In the genomic region with DNA sequence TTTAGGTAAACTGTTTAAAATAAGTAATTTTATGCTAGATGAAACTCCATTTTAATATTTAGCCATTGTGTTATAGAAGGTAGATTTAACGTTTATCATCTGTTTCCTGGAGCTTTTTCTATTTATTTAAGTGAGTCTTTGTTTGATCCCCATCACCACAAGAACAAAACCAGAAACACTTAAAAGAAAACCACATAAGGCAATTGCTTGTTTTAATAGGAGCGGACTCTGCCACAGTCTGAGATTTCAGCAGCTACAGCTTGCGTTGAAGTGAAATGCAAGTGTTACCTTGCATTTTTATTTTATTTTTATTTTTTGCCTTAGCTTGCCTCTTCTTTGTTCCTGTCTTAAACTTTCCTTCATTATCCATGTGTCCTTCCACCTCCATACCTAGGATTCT, we compare ENCODE assay signal across 14 mouse cellular contexts. TPM values are rescaled to one million over a fixed set of nuclear protein-coding genes. Genes with fewer than 3 reads are reported as not detected.
A peak's percentile ranks its signal among the peaks of the same experiment; 100 is the strongest.
DNase-seq lines count a peak whose midpoint lies in the region; ATAC-seq and TF ChIP-seq lines count a peak whose summit lies in the region.
"Had no signal": no experiment of that assay in that cellular context is flagged by ENCODE, and none has a peak within 500 bp of the region (broad histone marks: within the 10 kb centered on the region; RNA-seq: fewer than 3 reads in every experiment).

No protein-coding gene starts in this region.

- H3K9ac ChIP-seq in limb, embryonic 11.5 days (ENCODE audit: low read length): no peak overlapping the region
- no peak overlapping the region for H3K9ac ChIP-seq in forebrain, embryonic 13.5 days
- no peak overlapping the region for H3K9ac ChIP-seq in hindbrain, embryonic 16.5 days (ENCODE audit: low read depth, low read length)
- H3K9ac ChIP-seq: lung, embryonic 14.5 days had no signal

- H3K4me2 ChIP-seq in limb, embryonic 11.5 days (ENCODE audit: low read depth, severe bottlenecking): no peak overlapping the region
- H3K4me2 ChIP-seq in forebrain, embryonic 13.5 days: no peak overlapping the region
- no peak overlapping the region for H3K4me2 ChIP-seq in hindbrain, embryonic 16.5 days (ENCODE audit: low read length)
- H3K4me2 ChIP-seq: lung, embryonic 14.5 days had no signal

- no peak for ATAC-seq in limb, embryonic 11.5 days (ENCODE audit: insufficient number of reproducible peaks, low FRiP score, low TSS enrichment, low read depth)
- ATAC-seq in forebrain, embryonic 13.5 days: no peak
- ATAC-seq in hindbrain, embryonic 16.5 days: no peak

- H3K9me3 ChIP-seq in limb, embryonic 11.5 days (ENCODE audit: control insufficient read depth, low read length): no peaks in the 10 kb centered on the region
- H3K9me3 ChIP-seq in limb, embryonic 10.5 days (replicated peaks): no peaks in the 10 kb centered on the region
- no peaks in the 10 kb centered on the region for H3K9me3 ChIP-seq in forebrain, embryonic 13.5 days (replicated peaks)
- H3K9me3 ChIP-seq in hindbrain, embryonic 16.5 days (ENCODE audit: control insufficient read depth, low read length): no peaks in the 10 kb centered on the region

- TF ChIP-seq POLR2A in olfactory bulb, adult 2 months (IDR thresholded peaks at IDR 0.05; ENCODE audit: insufficient read depth, low read depth, low read length): no peak

- no peaks in the 10 kb centered on the region for H3K27me3 ChIP-seq in limb, embryonic 11.5 days (ENCODE audit: control insufficient read depth, insufficient read depth, low read length)
- no peaks in the 10 kb centered on the region for H3K27me3 ChIP-seq in limb, embryonic 10.5 days (ENCODE audit: low read depth, poor library complexity, severe bottlenecking)
- no peaks in the 10 kb centered on the region for H3K27me3 ChIP-seq in forebrain, embryonic 13.5 days
- no peaks in the 10 kb centered on the region for H3K27me3 ChIP-seq in hindbrain, embryonic 16.5 days (replicated peaks; ENCODE audit: control insufficient read depth, insufficient read depth, low read length)

- no peaks in the 10 kb centered on the region; the same call in 1 of the 2 replicates for H3K4me1 ChIP-seq in limb, embryonic 11.5 days (ENCODE audit: control insufficient read depth, insufficient read depth, low read length)
- peaks cover 5% of the 10 kb centered on the region; the same call in 1 of the 2 replicates for H3K4me1 ChIP-seq in limb, embryonic 10.5 days
- peaks cover 39% of the 10 kb centered on the region for H3K4me1 ChIP-seq in forebrain, embryonic 13.5 days
- H3K4me1 ChIP-seq in hindbrain, embryonic 16.5 days (ENCODE audit: control insufficient read depth, insufficient read depth, low read depth, low read length): peaks cover 14% of the 10 kb centered on the region
- peaks cover 4% of the 10 kb centered on the region; the same call in 1 of the 2 replicates for H3K4me1 ChIP-seq in olfactory bulb, adult 2 months (ENCODE audit: control insufficient read depth, insufficient read depth, low read length)

- 84% methylated on average over 3 of the region's 3 CpGs for WGBS in limb, embryonic 11.5 days
- WGBS in limb, embryonic 10.5 days: 90% methylated on average over 3 of the region's 3 CpGs
- 86% methylated on average over 3 of the region's 3 CpGs for WGBS in forebrain, embryonic 13.5 days
- WGBS in hindbrain, embryonic 16.5 days: 79% methylated on average over 3 of the region's 3 CpGs
- WGBS in olfactory bulb, adult 2 months: 56% methylated on average over 3 of the region's 3 CpGs

- no peaks in the 10 kb centered on the region for H3K36me3 ChIP-seq in limb, embryonic 11.5 days (ENCODE audit: control insufficient read depth, insufficient read depth, low read length)
- H3K36me3 ChIP-seq in limb, embryonic 10.5 days: no peaks in the 10 kb centered on the region
- no peaks in the 10 kb centered on the region for H3K36me3 ChIP-seq in forebrain, embryonic 13.5 days (ENCODE audit: poor library complexity, severe bottlenecking)
- H3K36me3 ChIP-seq in hindbrain, embryonic 16.5 days (ENCODE audit: control insufficient read depth, insufficient read depth, low read length): no peaks in the 10 kb centered on the region

- H3K27ac ChIP-seq in limb, embryonic 11.5 days (replicated peaks; ENCODE audit: low read depth, low read length): 0 out of 2 replicates have a peak overlapping the region, but pooled peaks have one; percentile 25
- H3K27ac ChIP-seq in limb, embryonic 10.5 days: no peak overlapping the region
- H3K27ac ChIP-seq in forebrain, embryonic 13.5 days: peak overlapping the region; percentile 58
- peak overlapping the region; percentile 66 for H3K27ac ChIP-seq in hindbrain, embryonic 16.5 days (ENCODE audit: low read depth, low read length)
- H3K27ac ChIP-seq in olfactory bulb, adult 2 months (ENCODE audit: insufficient read depth, low read depth, low read length): peak overlapping the region; percentile 37; the same call in 1 of the 2 replicates

- no peak for TF ChIP-seq CTCF in olfactory bulb, adult 2 months (IDR thresholded peaks at IDR 0.05; ENCODE audit: insufficient read depth, low read depth, low read length)

- no peak for DNase-seq in limb, embryonic 11.5 days (ENCODE audit: low spot score)
- DNase-seq in limb, embryonic 10.5 days (ENCODE audit: low spot score): no peak
- no peak for DNase-seq in gastrocnemius, postnatal 25 days
- DNase-seq in lung, adult 18-20 months: no peak
- DNase-seq: cerebellum, postnatal 25 days; gastrocnemius, postnatal 36 days; kidney, postnatal 25 days; lung, embryonic 14.5 days; right cerebral cortex, adult 18-20 months had no signal

- H3K4me3 ChIP-seq in limb, embryonic 11.5 days (ENCODE audit: low read depth, low read length): no peak overlapping the region
- no peak overlapping the region for H3K4me3 ChIP-seq in limb, embryonic 10.5 days
- H3K4me3 ChIP-seq in forebrain, embryonic 13.5 days: no peak overlapping the region
- H3K4me3 ChIP-seq in hindbrain, embryonic 16.5 days (ENCODE audit: low read length): no peak overlapping the region
- no peak overlapping the region for H3K4me3 ChIP-seq in olfactory bulb, adult 2 months (ENCODE audit: insufficient read depth, low read depth, low read length)
- H3K4me3 ChIP-seq: erythroblast, embryonic 14.5 days; myocyte had no signal

RNA-seq across cellular contexts. Expression of a gene that starts 43.6 kb away (rescaled TPM):
- 49.8 and 60.1 TPM in 2 replicates for polyA plus RNA-seq in limb, embryonic 11.5 days (2014; fragmentation: Nextera tagmentation; extraction: Ambion mirVana)
- polyA plus RNA-seq in limb, embryonic 10.5 days (2016; fragmentation: Nextera tagmentation; extraction: Ambion mirVana): 40.0 and 49.9 TPM in 2 replicates
- polyA plus RNA-seq in forebrain, embryonic 13.5 days (2015; fragmentation: Nextera tagmentation; extraction: Ambion mirVana): 47.3 and 56.6 TPM in 2 replicates
- 30.4 and 33.9 TPM in 2 replicates for polyA plus RNA-seq in hindbrain, embryonic 16.5 days (2015; fragmentation: Nextera tagmentation; extraction: Ambion mirVana)
- 143 TPM in 1 of 2 replicates, not detected in the other for polyA plus RNA-seq in olfactory bulb, adult 2 months (2012; ENCODE audit: insufficient read depth, insufficient read length, low replicate concordance, missing spikeins)
- total RNA-seq in gastrocnemius, postnatal 25 days (2021): 10 to 100 TPM; 38.2 to 43.5 TPM
